ENCODE assay signal across 1 mouse cellular context in the genomic region with DNA sequence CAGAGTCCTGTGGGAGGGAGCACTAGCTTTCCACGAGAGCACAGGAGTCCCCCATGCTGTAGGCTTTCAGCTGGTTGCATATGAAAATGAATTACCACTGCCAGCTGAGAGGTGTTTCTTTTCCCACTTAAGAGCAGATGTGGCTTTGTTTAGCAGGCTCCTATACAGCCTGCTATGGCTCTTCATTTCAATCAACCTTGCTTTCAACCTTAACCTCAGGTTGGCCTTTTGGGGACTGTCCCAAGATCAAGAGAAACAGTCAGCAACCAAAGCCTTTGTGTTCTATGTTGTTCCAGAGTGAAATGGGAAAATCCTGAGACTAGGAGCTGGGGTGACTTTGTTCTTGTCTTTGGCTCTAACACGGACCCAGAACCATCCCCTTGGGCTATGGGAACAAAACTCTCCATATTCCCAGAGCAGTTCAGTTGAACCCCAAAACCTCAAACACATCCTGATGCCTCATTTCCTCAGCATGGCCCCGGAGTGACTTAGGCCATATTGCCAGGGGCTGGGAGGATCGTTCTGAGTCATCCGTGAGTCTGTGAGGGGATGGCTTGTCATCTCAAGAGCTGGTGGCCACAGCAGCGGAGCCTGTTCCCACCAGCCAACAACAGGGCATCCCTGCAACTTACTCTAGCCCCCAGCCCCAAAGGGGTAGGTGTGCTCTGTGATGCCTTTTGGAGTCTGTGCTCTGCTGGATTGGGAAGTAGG.
TF ChIP-seq lines count a peak whose summit lies in the region.

No protein-coding gene starts in this region.

TF ChIP-seq in CH12.LX, 34 proteins besides CTCF, POLR2A, EP300 and RAD21 (continued from another document):
- TF ChIP-seq USF1 (IDR thresholded peaks at IDR 0.05; ENCODE audit: low read depth, low read length) (no peak), KAT2A (IDR thresholded peaks at IDR 0.05; ENCODE audit: insufficient replicate concordance, low read length) (0 out of 2 replicates have a peak, but pooled peaks have one; percentile 28), UBTF (IDR thresholded peaks at IDR 0.05; ENCODE audit: low read depth, low read length) (no peak), ELF1 (IDR thresholded peaks at IDR 0.05; ENCODE audit: low read depth, low read length) (no peak; the same call in 1 of the 2 replicates), ZNF384 (IDR thresholded peaks at IDR 0.05; ENCODE audit: low read depth, low read length) (peak; percentile 38; the same call in 1 of the 2 replicates), MXI1 (IDR thresholded peaks at IDR 0.05; ENCODE audit: low read depth, low read length) (peak; percentile 62)
